Mouse (Mus musculus) thymus, postnatal 14 days (tissue): ENCODE measurements at regions not wholly inside any gene's neighbourhood (a gene's known extent, or its start where the extent isn't known, plus 50 kb on each side); places are given as distances from the start of the nearest gene placed in this dataset.

Source experiments
- DNase-seq: peaks from one replicate; pipeline ENCODE4 v3.0.0; 2021

GRCm38 (mm10) chr11:64924989-64925388 lies 53.8 kb upstream of the Elac2 start:
- DNase-seq: no peak

- DNase-seq: no peak
These were observed 52.9 kb upstream of the Elac2 start for GRCm38 (mm10) chr11:64925970-64926369.
